Mouse (Mus musculus): Measurements from ENCODE around the gene Gm11232. TPM values are rescaled to one million over a fixed set of nuclear protein-coding genes. Genes with fewer than 3 reads are reported as not detected.

Gm11232 gene
- polyA plus RNA-seq, 1 experiment from 2014 or later, result 0.13 TPM

DNA sequence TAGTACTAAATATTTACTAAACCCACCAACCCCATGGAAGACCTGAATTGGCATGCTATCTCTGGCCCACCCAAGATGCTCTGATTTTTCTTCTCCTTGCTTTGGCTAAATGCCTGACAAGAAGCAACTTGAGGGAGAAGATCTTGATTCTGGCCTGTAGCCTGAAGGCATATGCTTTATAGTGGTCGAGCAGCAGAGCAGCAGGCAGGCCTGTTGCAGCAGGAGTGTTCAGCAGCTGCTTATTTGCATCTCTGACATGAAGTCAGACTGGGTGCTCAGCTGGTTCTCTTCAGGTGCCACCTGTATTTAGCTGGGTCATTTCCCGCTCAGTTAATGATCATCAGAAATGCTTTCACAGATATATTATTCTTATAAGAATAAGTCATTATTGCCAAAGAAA lies 30.2 kb downstream of the Gm11232 start:
- Histone ChIP-seq H3K36me3 (ENCODE audit: control insufficient read depth, insufficient read depth, low read length) (no peaks in the 10 kb centered on the region), H3K4me2 (ENCODE audit: low read depth) (no peak overlapping the region), H3K4me1 (ENCODE audit: control insufficient read depth, insufficient read depth, low read length) (no peaks in the 10 kb centered on the region), H3K27me3 (ENCODE audit: control insufficient read depth, insufficient read depth, low read length) (no peaks in the 10 kb centered on the region), H3K4me3 (ENCODE audit: low read depth, low read length) (no peak overlapping the region), H3K9ac (ENCODE audit: low read length) (no peak overlapping the region), H3K27ac (ENCODE audit: low read depth, low read length) (no peak overlapping the region), H3K9me3 (ENCODE audit: control insufficient read depth, low read length) (no peaks in the 10 kb centered on the region)
- no peak for ATAC-seq (ENCODE audit: insufficient read depth, low FRiP score, low TSS enrichment)
- WGBS, result 62% methylated on average over 2 of the region's 2 CpGs
- no peak for DNase-seq (ENCODE audit: low spot score)

DNA sequence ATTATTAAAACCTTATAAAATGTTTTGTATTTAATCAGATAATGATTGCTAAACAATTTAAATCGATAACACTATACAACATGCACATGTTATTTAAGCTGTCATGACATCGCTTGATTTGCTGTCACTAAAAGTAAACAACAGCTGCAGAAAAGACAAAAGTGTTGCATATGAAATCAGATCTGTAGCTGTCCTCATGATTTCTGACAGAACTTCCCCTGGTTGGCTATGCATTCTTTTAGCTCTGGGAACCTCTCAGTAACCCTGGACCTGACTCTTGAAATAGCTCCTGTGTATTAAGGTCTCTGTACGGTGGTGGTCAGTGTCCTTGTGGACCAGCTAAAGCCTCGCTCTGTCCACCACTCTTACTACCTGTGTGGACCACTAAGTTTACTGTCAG lies 30.7 kb downstream of the Gm11232 start:
- 85% methylated on average over 4 of the region's 4 CpGs for WGBS
- H3K27ac ChIP-seq (ENCODE audit: low read depth, low read length), result no peak overlapping the region
- no peak overlapping the region for H3K4me2 ChIP-seq (ENCODE audit: low read depth)
- ATAC-seq (ENCODE audit: insufficient read depth, low FRiP score, low TSS enrichment) (no peak), DNase-seq (ENCODE audit: low spot score) (no peak)
- H3K9ac ChIP-seq (ENCODE audit: low read length), result no peak overlapping the region
- H3K9me3 ChIP-seq (ENCODE audit: control insufficient read depth, low read length), result no peaks in the 10 kb centered on the region
- no peaks in the 10 kb centered on the region for H3K4me1 ChIP-seq (ENCODE audit: control insufficient read depth, insufficient read depth, low read length)
- no peaks in the 10 kb centered on the region for H3K36me3 ChIP-seq (ENCODE audit: control insufficient read depth, insufficient read depth, low read length)
- H3K27me3 ChIP-seq (ENCODE audit: control insufficient read depth, insufficient read depth, low read length), result no peaks in the 10 kb centered on the region
- H3K4me3 ChIP-seq (ENCODE audit: low read depth, low read length), result no peak overlapping the region

DNA sequence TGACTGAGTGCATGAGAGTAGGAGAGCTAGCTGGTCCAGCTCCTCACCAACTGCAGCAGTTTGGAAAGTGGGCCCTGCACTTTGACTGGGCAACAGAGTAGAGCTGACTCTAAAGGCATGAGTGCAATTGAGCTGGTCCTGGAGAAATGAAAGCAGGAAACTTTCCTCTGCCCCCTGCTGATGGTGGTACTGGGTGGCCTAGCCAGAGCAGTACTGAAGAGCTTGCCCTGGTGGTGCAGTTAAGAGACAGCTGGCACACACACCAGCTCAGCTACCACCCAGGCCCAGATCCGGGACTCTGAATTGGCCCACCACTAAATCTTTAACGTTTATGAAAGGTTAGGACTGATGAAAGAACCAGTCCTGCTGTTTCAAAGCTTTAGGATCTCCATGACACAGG lies 31.9 kb downstream of the Gm11232 start:
- Histone ChIP-seq H3K4me1 (ENCODE audit: control insufficient read depth, insufficient read depth, low read length) (no peaks in the 10 kb centered on the region), H3K27ac (ENCODE audit: low read depth, low read length) (no peak overlapping the region), H3K27me3 (ENCODE audit: control insufficient read depth, insufficient read depth, low read length) (no peaks in the 10 kb centered on the region), H3K9me3 (ENCODE audit: control insufficient read depth, low read length) (no peaks in the 10 kb centered on the region), H3K9ac (ENCODE audit: low read length) (no peak overlapping the region), H3K4me2 (ENCODE audit: low read depth) (no peak overlapping the region), H3K4me3 (ENCODE audit: low read depth, low read length) (no peak overlapping the region), H3K36me3 (ENCODE audit: control insufficient read depth, insufficient read depth, low read length) (no peaks in the 10 kb centered on the region)
- ATAC-seq (ENCODE audit: insufficient read depth, low FRiP score, low TSS enrichment) (no peak), DNase-seq (ENCODE audit: low spot score) (no peak)
- WGBS, result 71% methylated on average over 2 of the region's 2 CpGs

Data from neural tube, embryonic 11.5 days (tissue).